Mouse (Mus musculus): ENCODE results near the gene Tmem63a.

Tmem63a gene

GRCm38 (mm10) chr1:181009754-181010153, 67.6 kb downstream of the Tmem63a start:
- peak; percentile 57 for DNase-seq (ENCODE audit: low spot score)

- DNase-seq (ENCODE audit: low spot score), result peak; percentile 46
These were observed 68.2 kb downstream of the Tmem63a start for GRCm38 (mm10) chr1:181010171-181010932.

GRCm38 (mm10) chr1:181011601-181012000, 69.5 kb downstream of the Tmem63a start:
- DNase-seq (ENCODE audit: low spot score), result no peak

- no peak for DNase-seq (ENCODE audit: low spot score)
These were observed 70.3 kb downstream of the Tmem63a start for GRCm38 (mm10) chr1:181012416-181012815.

- DNase-seq (ENCODE audit: low spot score), result no peak
These were observed 71.3 kb downstream of the Tmem63a start for GRCm38 (mm10) chr1:181013446-181013845.

GRCm38 (mm10) chr1:181014731-181015500, 72.8 kb downstream of the Tmem63a start:
- DNase-seq (ENCODE audit: low spot score), result peak; percentile 31

GRCm38 (mm10) chr1:181015558-181015957, 73.4 kb downstream of the Tmem63a start:
- peak; percentile 57 for DNase-seq (ENCODE audit: low spot score)

GRCm38 (mm10) chr1:181016045-181016444, 73.9 kb downstream of the Tmem63a start:
- no peak for DNase-seq (ENCODE audit: low spot score)

GRCm38 (mm10) chr1:181016532-181017131, 74.5 kb downstream of the Tmem63a start:
- DNase-seq (ENCODE audit: low spot score), result peak; percentile 52

- DNase-seq (ENCODE audit: low spot score), result peak; percentile 72
These were observed 75.1 kb downstream of the Tmem63a start for GRCm38 (mm10) chr1:181017212-181017711.

- no peak for DNase-seq (ENCODE audit: low spot score)
These were observed 75.8 kb downstream of the Tmem63a start for GRCm38 (mm10) chr1:181017890-181018420.

- DNase-seq (ENCODE audit: low spot score), result no peak
These were observed 78.8 kb downstream of the Tmem63a start, which contains the start of gene Ephx1 for GRCm38 (mm10) chr1:181020756-181021487. TSS of gene Ephx1 (minus strand) at chr1:181020904.

- no peak for DNase-seq (ENCODE audit: low spot score)
These were observed 79.3 kb downstream of the Tmem63a start for GRCm38 (mm10) chr1:181021488-181021865.

- DNase-seq (ENCODE audit: low spot score), result peak; percentile 41
These were observed 80.1 kb downstream of the Tmem63a start for GRCm38 (mm10) chr1:181022265-181022664.

Measured in testis, postnatal 14 days (tissue).